ENCODE assay signal across 8 mouse cellular contexts in genomic region chr2:25461407-25461806, GRCm38 (mm10). TPM values are rescaled to one million over a fixed set of nuclear protein-coding genes. Genes with fewer than 3 reads are reported as not detected.
A peak's percentile ranks its signal among the peaks of the same experiment; 100 is the strongest.
DNase-seq lines count a peak whose midpoint lies in the region; ATAC-seq and TF ChIP-seq lines count a peak whose summit lies in the region.

No protein-coding gene starts in this region.

- DNase-seq in layer of hippocampus, adult 2 months (ENCODE audit: low spot score in 2 of 2): no peak
- no peak for DNase-seq in layer of hippocampus, adult 9-10 months (ENCODE audit: low spot score)
- DNase-seq in left cerebral cortex, postnatal 25 days (ENCODE audit: low spot score in 2 of 2): no peak
- no peak for DNase-seq in yolk sac, embryonic 10.5 days (ENCODE audit: low spot score)
- no peak for DNase-seq in kidney, adult 9 months

- 21% methylated on average over 3 of the region's 3 CpGs for WGBS in embryonic facial prominence, embryonic 13.5 days
- 25% methylated on average over 3 of the region's 3 CpGs for WGBS in intestine, embryonic 15.5 days
- WGBS in neural tube, embryonic 12.5 days: 30% methylated on average over 3 of the region's 3 CpGs

- H3K9ac ChIP-seq in embryonic facial prominence, embryonic 13.5 days: peak overlapping the region; percentile 81
- no peak overlapping the region for H3K9ac ChIP-seq in intestine, embryonic 15.5 days
- H3K9ac ChIP-seq in neural tube, embryonic 12.5 days: no peak overlapping the region; the same call in 1 of the 2 replicates

- peaks cover 24% of the 10 kb centered on the region for H3K36me3 ChIP-seq in embryonic facial prominence, embryonic 13.5 days
- no peaks in the 10 kb centered on the region for H3K36me3 ChIP-seq in intestine, embryonic 15.5 days
- H3K36me3 ChIP-seq in neural tube, embryonic 12.5 days: peaks cover 16% of the 10 kb centered on the region

- ATAC-seq in embryonic facial prominence, embryonic 13.5 days (ENCODE audit: insufficient number of reproducible peaks, insufficient read depth, low FRiP score, low TSS enrichment, low read depth): no peak
- ATAC-seq in intestine, embryonic 15.5 days: 0 out of 2 replicates have a peak, but pooled peaks have one; percentile 0
- ATAC-seq in neural tube, embryonic 12.5 days (ENCODE audit: low FRiP score, low read depth): peak; percentile 8

- H3K4me1 ChIP-seq in embryonic facial prominence, embryonic 13.5 days: peaks cover 26% of the 10 kb centered on the region
- peaks cover 34% of the 10 kb centered on the region for H3K4me1 ChIP-seq in intestine, embryonic 15.5 days (replicated peaks)
- peaks cover 24% of the 10 kb centered on the region for H3K4me1 ChIP-seq in neural tube, embryonic 12.5 days

- no peak for TF ChIP-seq CTCF in layer of hippocampus, adult 2 months (conservative IDR thresholded peaks at IDR 0.05)

- peak overlapping the region; percentile 89 for H3K4me3 ChIP-seq in layer of hippocampus, adult 2 months
- H3K4me3 ChIP-seq in embryonic facial prominence, embryonic 13.5 days: peak overlapping the region; percentile 72
- peak overlapping the region; percentile 64 for H3K4me3 ChIP-seq in intestine, embryonic 15.5 days (replicated peaks)
- H3K4me3 ChIP-seq in neural tube, embryonic 12.5 days: peak overlapping the region; percentile 57

- intact Hi-C loops in left cerebral cortex, postnatal 25 days (cut with DNase I): loop anchor here (2.0 kb wide), 2 partner anchors 33 to 39 kb away; partner anchors contain the start of genes Abca2, C8g and Fbxw5

- H3K9me3 ChIP-seq in embryonic facial prominence, embryonic 13.5 days: no peaks in the 10 kb centered on the region
- no peaks in the 10 kb centered on the region for H3K9me3 ChIP-seq in intestine, embryonic 15.5 days
- H3K9me3 ChIP-seq in neural tube, embryonic 12.5 days: no peaks in the 10 kb centered on the region

- H3K4me2 ChIP-seq in embryonic facial prominence, embryonic 13.5 days: peak overlapping the region; percentile 87
- H3K4me2 ChIP-seq in intestine, embryonic 15.5 days (replicated peaks): peak overlapping the region; percentile 77
- H3K4me2 ChIP-seq in neural tube, embryonic 12.5 days (replicated peaks): peak overlapping the region; percentile 85

- H3K27me3 ChIP-seq in embryonic facial prominence, embryonic 13.5 days: no peaks in the 10 kb centered on the region
- H3K27me3 ChIP-seq in intestine, embryonic 15.5 days (replicated peaks): no peaks in the 10 kb centered on the region
- no peaks in the 10 kb centered on the region for H3K27me3 ChIP-seq in neural tube, embryonic 12.5 days (replicated peaks)

- H3K27ac ChIP-seq in layer of hippocampus, adult 2 months: peak overlapping the region; percentile 97
- peak overlapping the region; percentile 85 for H3K27ac ChIP-seq in embryonic facial prominence, embryonic 13.5 days
- H3K27ac ChIP-seq in intestine, embryonic 15.5 days: peak overlapping the region; percentile 75
- no peak overlapping the region for H3K27ac ChIP-seq in neural tube, embryonic 12.5 days

RNA-seq across cellular contexts. Expression of gene Paxx, which starts 0.5 kb away (rescaled TPM):
- 10 to 100 TPM; 55.7 to 62.1 TPM for total RNA-seq in layer of hippocampus, adult 2 months (2021)
- 29.4 and 35.9 TPM in 2 replicates for polyA plus RNA-seq in embryonic facial prominence, embryonic 13.5 days (2015; fragmentation: Nextera tagmentation; extraction: Ambion mirVana)
- polyA plus RNA-seq in intestine, embryonic 15.5 days (2015; fragmentation: Nextera tagmentation; extraction: Ambion mirVana): 28.0 and 33.2 TPM in 2 replicates
- polyA plus RNA-seq in neural tube, embryonic 12.5 days (2016; fragmentation: Nextera tagmentation; extraction: Ambion mirVana): 49.5 and 52.5 TPM in 2 replicates
- total RNA-seq in left cerebral cortex, postnatal 25 days (2021): 10 to 100 TPM; 68.6 to 81.0 TPM

RNA-seq across cellular contexts. Expression of gene Clic3, which starts 4.8 kb away (rescaled TPM):
- total RNA-seq in layer of hippocampus, adult 2 months (2021): under 1 TPM in 1 of 2 experiments, not detected in 1; 0.49 TPM
- 5.0 and 7.2 TPM in 2 replicates for polyA plus RNA-seq in embryonic facial prominence, embryonic 13.5 days (2015; fragmentation: Nextera tagmentation; extraction: Ambion mirVana)
- polyA plus RNA-seq in intestine, embryonic 15.5 days (2015; fragmentation: Nextera tagmentation; extraction: Ambion mirVana): 2.2 and 3.0 TPM in 2 replicates
- 1.7 and 2.3 TPM in 2 replicates for polyA plus RNA-seq in neural tube, embryonic 12.5 days (2016; fragmentation: Nextera tagmentation; extraction: Ambion mirVana)
- total RNA-seq in left cerebral cortex, postnatal 25 days (2021): under 1 TPM in 1 of 2 experiments, not detected in 1; 0.69 TPM

RNA-seq across cellular contexts. Expression of gene Ptgds, which starts 8.4 kb away (rescaled TPM):
- total RNA-seq in layer of hippocampus, adult 2 months (2021): 100 to 1,000 TPM; 541 to 735 TPM
- polyA plus RNA-seq in embryonic facial prominence, embryonic 13.5 days (2015; fragmentation: Nextera tagmentation; extraction: Ambion mirVana): 1.3 and 2.8 TPM in 2 replicates
- polyA plus RNA-seq in intestine, embryonic 15.5 days (2015; fragmentation: Nextera tagmentation; extraction: Ambion mirVana): 4.6 and 5.8 TPM in 2 replicates
- 1.1 and 1.4 TPM in 2 replicates for polyA plus RNA-seq in neural tube, embryonic 12.5 days (2016; fragmentation: Nextera tagmentation; extraction: Ambion mirVana)
- 1,000 to 10,000 TPM; 1,926 to 2,241 TPM for total RNA-seq in left cerebral cortex, postnatal 25 days (2021)

RNA-seq across cellular contexts. Expression of gene Lcn12, which starts 32.3 kb away (rescaled TPM):
- total RNA-seq in layer of hippocampus, adult 2 months (2021): not detected
- not detected in 2 replicates for polyA plus RNA-seq in embryonic facial prominence, embryonic 13.5 days (2015; fragmentation: Nextera tagmentation; extraction: Ambion mirVana)
- not detected in 2 replicates for polyA plus RNA-seq in intestine, embryonic 15.5 days (2015; fragmentation: Nextera tagmentation; extraction: Ambion mirVana)
- not detected in 2 replicates for polyA plus RNA-seq in neural tube, embryonic 12.5 days (2016; fragmentation: Nextera tagmentation; extraction: Ambion mirVana)
- not detected for total RNA-seq in left cerebral cortex, postnatal 25 days (2021)

RNA-seq across cellular contexts. Expression of gene Abca2, which starts 32.9 kb away (rescaled TPM):
- total RNA-seq in layer of hippocampus, adult 2 months (2021): 100 to 1,000 TPM; 159 to 167 TPM
- polyA plus RNA-seq in embryonic facial prominence, embryonic 13.5 days (2015; fragmentation: Nextera tagmentation; extraction: Ambion mirVana): 2.9 and 4.0 TPM in 2 replicates
- 2.8 and 3.7 TPM in 2 replicates for polyA plus RNA-seq in intestine, embryonic 15.5 days (2015; fragmentation: Nextera tagmentation; extraction: Ambion mirVana)
- 10.0 and 10.2 TPM in 2 replicates for polyA plus RNA-seq in neural tube, embryonic 12.5 days (2016; fragmentation: Nextera tagmentation; extraction: Ambion mirVana)
- total RNA-seq in left cerebral cortex, postnatal 25 days (2021): 100 to 1,000 TPM; 154 to 165 TPM
